Mouse (Mus musculus) limb, embryonic 11.5 days (tissue): ENCODE measurements around the gene Syngap1. TPM values are rescaled to one million over a fixed set of nuclear protein-coding genes. Genes with fewer than 3 reads are reported as not detected.

Source experiments
- ATAC-seq: fragments of 200-750 bp; cut with Nextera tagmentation; 2 replicates; pipeline ENCODE4 v1.8.0; 2017; ENCODE audit warnings: low read depth; ENCODE audit not compliant: insufficient number of reproducible peaks, low FRiP score, low TSS enrichment
- DNase-seq: peaks from one replicate; pipeline ENCODE4 v3.0.0-alpha.2; 2015; ENCODE audit warnings: low spot score
- H3K27ac ChIP-seq: fragments of 300-500 bp; sonication (generic); replicated peaks from 2 replicates; pipeline ENCODE4 v1.5.1; 2014; ENCODE audit warnings: low read depth, mild to moderate bottlenecking, low read length
- H3K27me3 ChIP-seq: fragments of 300-500 bp; sonication (generic); 2 replicates; pipeline ENCODE4 v1.6.1; 2014; ENCODE audit warnings: mild to moderate bottlenecking, low read length, mixed read lengths; ENCODE audit not compliant: control insufficient read depth, insufficient read depth
- H3K36me3 ChIP-seq: fragments of 300-500 bp; sonication (generic); 2 replicates; pipeline ENCODE4 v1.6.1; 2014; ENCODE audit warnings: mild to moderate bottlenecking, low read length, moderate library complexity, mixed read lengths; ENCODE audit not compliant: control insufficient read depth, insufficient read depth
- H3K4me1 ChIP-seq: fragments of 300-500 bp; sonication (generic); 2 replicates; pipeline ENCODE4 v1.6.1; 2014; ENCODE audit warnings: low read length, mixed read lengths; ENCODE audit not compliant: control insufficient read depth, insufficient read depth
- H3K4me2 ChIP-seq: fragments of 300-500 bp; sonication (generic); 2 replicates; pipeline ENCODE4 v1.6.1; 2014; ENCODE audit warnings: low read depth, mild to moderate bottlenecking, moderate library complexity; ENCODE audit not compliant: severe bottlenecking
- H3K4me3 ChIP-seq: fragments of 300-500 bp; sonication (generic); 2 replicates; pipeline ENCODE4 v1.5.1; 2014; ENCODE audit warnings: low read depth, low read length
- H3K9ac ChIP-seq: fragments of 300-500 bp; sonication (generic); 2 replicates; pipeline ENCODE4 v1.6.1; 2014; ENCODE audit warnings: mild to moderate bottlenecking, low read length
- H3K9me3 ChIP-seq: fragments of 300-500 bp; sonication (generic); 2 replicates; pipeline ENCODE4 v1.6.1; 2016; ENCODE audit warnings: low read length; ENCODE audit not compliant: control insufficient read depth
- WGBS: fragments of 180-500 bp; shearing (Covaris S2); extraction: QIAGEN DNeasy Blood & Tissue Kit; methylation state at CpG from one replicate; pipeline ENCODE4 v1.1.7; 2014; 5-methylcytosine and 5-hydroxymethylcytosine counted together
- polyA plus RNA-seq: library from polyadenylated mRNA; unstranded; fragments of >200 nt; fragmentation: Nextera tagmentation; extraction: Ambion mirVana; gene quantifications from 2 replicates; pipeline ENCODE4 v1.2.1, GENCODE M21; 2014

The Syngap1 gene
- polyA plus RNA-seq, 1 experiment from 2014 or later = 3.5 TPM

DNA sequence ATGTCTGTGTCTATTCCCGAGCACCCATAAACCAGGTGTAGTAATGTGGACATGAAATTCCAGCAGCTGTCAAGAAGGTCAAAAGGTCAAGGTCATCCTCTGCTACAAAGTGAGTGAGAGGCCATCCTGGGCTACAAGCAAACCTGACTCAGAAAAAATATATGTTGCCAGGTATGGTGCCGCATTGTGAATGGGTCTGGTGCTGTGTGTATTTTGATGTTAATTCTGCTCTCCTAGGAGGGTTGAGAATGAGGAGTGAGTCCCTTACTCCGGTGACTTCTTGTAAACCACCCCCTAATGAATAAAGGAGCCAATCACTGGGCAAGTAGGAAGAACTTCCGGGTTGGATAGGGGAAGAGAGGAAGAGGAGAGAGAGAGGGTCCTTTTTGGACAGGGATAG, 56.6 kb downstream of the Syngap1 start:
- DNase-seq = no peak
- Histone ChIP-seq H3K4me3 (no peak overlapping the region), H3K27me3 (no peaks in the 10 kb centered on the region), H3K9me3 (no peaks in the 10 kb centered on the region), H3K9ac (no peak overlapping the region), H3K4me1 (no peaks in the 10 kb centered on the region), H3K4me2 (no peak overlapping the region), H3K27ac (no peak overlapping the region), H3K36me3 (no peaks in the 10 kb centered on the region)
- WGBS = 80% methylated on average over 4 of the region's 4 CpGs
- ATAC-seq = no peak

DNA sequence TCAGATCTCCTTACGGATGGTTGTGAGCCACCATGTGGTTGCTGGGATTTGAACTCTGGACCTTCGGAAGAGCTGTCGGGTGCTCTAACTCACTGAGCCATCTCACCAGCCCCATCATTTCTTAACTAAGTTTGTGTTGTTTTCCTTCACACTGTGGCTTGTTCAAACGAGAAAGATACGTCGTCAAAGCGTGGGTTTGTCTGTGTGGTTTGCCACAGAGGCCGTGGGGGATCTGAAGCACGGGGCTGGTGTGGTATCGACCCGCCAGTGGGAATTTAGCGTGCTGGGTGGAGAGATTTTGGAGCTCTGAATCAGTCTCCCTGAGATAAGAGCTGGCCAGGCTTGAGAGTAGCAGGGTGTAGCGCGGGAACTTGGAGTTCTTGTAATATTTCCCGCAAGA, 57.2 kb downstream of the Syngap1 start:
- H3K4me1 ChIP-seq = no peaks in the 10 kb centered on the region
- ATAC-seq = no peak

DNA sequence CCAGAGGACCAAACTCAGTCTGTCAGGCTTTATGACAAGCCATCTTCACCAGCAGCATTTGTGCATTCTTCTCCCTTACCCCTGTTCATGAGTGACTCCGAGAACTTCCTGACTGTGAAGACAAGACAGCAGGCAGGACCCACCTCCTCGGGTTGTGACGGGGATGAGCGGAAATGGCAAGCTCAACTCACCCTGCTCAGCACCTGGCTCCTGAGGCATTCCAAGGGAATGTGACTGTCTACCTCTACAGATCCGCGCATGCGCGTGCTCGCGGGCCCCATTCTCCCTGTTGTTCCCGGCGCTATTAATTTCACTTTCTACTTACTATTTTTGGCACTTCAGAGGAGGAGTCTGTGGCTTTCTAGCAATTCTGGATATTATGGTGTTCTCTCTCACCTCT, 58.9 kb downstream of the Syngap1 start:
- Histone ChIP-seq H3K4me2 (no peak overlapping the region), H3K27ac (no peak overlapping the region), H3K9ac (no peak overlapping the region), H3K9me3 (no peaks in the 10 kb centered on the region), H3K4me1 (no peaks in the 10 kb centered on the region), H3K4me3 (no peak overlapping the region), H3K36me3 (no peaks in the 10 kb centered on the region), H3K27me3 (peaks cover 3% of the 10 kb centered on the region; the same call in 1 of the 2 replicates)
- DNase-seq = no peak
- 74% methylated on average over 12 of the region's 12 CpGs for WGBS
- no peak for ATAC-seq

More for the DNA sequence above, 57.2 kb downstream of the Syngap1 start:
- no peaks in the 10 kb centered on the region for H3K36me3 ChIP-seq
- DNase-seq = no peak
- no peak overlapping the region for H3K9ac ChIP-seq
- 93% methylated on average over 15 of the region's 15 CpGs for WGBS
- no peaks in the 10 kb centered on the region for H3K27me3 ChIP-seq
- no peak overlapping the region for H3K27ac ChIP-seq
- H3K4me2 ChIP-seq = no peak overlapping the region
- H3K9me3 ChIP-seq = no peaks in the 10 kb centered on the region
- H3K4me3 ChIP-seq = no peak overlapping the region

DNA sequence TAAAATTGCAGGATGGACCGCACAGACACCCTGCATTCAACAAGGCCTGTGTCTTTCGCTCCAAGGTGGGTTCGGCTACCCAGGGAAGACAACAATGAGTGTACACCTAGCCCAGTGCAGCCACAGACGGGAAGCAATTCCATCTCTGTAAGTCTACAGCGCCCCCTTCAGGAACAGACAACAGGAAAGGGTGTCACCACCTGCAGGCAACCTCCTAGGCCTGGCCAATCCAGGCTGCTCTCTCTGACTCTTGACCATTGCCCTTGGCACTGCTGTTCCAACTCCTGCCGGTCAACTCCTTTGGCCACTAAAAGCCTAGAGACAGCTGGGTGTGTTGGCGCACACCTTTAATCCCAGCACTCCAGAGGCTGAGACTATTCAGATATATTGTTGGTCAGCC, 60.1 kb downstream of the Syngap1 start:
- H3K4me3 ChIP-seq = no peak overlapping the region
- H3K27ac ChIP-seq = no peak overlapping the region
- no peaks in the 10 kb centered on the region for H3K9me3 ChIP-seq
- peaks cover 3% of the 10 kb centered on the region; the same call in 1 of the 2 replicates for H3K27me3 ChIP-seq
- H3K36me3 ChIP-seq = no peaks in the 10 kb centered on the region
- 79% methylated on average over 7 of the region's 7 CpGs for whole genome bisulfite sequencing
- ATAC-seq (no peak), DNase-seq (no peak)
- no peak overlapping the region for H3K4me2 ChIP-seq
- H3K4me1 ChIP-seq = no peaks in the 10 kb centered on the region
- no peak overlapping the region for H3K9ac ChIP-seq

GRCm38 (mm10) chr17:27001889-27002288, 60.8 kb downstream of the Syngap1 start:
- no peak overlapping the region for H3K4me2 ChIP-seq
- no peaks in the 10 kb centered on the region for H3K9me3 ChIP-seq
- H3K27ac ChIP-seq = no peak overlapping the region
- no peak overlapping the region for H3K9ac ChIP-seq
- H3K4me1 ChIP-seq = no peaks in the 10 kb centered on the region
- DNase-seq = peak; percentile 44
- H3K27me3 ChIP-seq = peaks cover 3% of the 10 kb centered on the region; the same call in 1 of the 2 replicates
- no peak overlapping the region for H3K4me3 ChIP-seq
- WGBS = 51% methylated on average over 6 of the region's 6 CpGs
- no peaks in the 10 kb centered on the region for H3K36me3 ChIP-seq
- no peak for ATAC-seq

GRCm38 (mm10) chr17:27004431-27004830, 63.4 kb downstream of the Syngap1 start:
- DNase-seq = peak; percentile 82
- Histone ChIP-seq H3K4me2 (no peak overlapping the region), H3K27ac (no peak overlapping the region), H3K36me3 (no peaks in the 10 kb centered on the region), H3K9ac (no peak overlapping the region), H3K27me3 (peaks cover 3% of the 10 kb centered on the region; the same call in 1 of the 2 replicates), H3K4me3 (no peak overlapping the region), H3K9me3 (no peaks in the 10 kb centered on the region), H3K4me1 (no peaks in the 10 kb centered on the region)
- no peak for ATAC-seq
- WGBS = 31% methylated on average over 9 of the region's 9 CpGs

- 26% methylated on average over 19 of the region's 19 CpGs for WGBS
- no peaks in the 10 kb centered on the region for H3K36me3 ChIP-seq
- DNase-seq = no peak
These were observed 63.9 kb downstream of the Syngap1 start for GRCm38 (mm10) chr17:27004903-27005485.

DNA sequence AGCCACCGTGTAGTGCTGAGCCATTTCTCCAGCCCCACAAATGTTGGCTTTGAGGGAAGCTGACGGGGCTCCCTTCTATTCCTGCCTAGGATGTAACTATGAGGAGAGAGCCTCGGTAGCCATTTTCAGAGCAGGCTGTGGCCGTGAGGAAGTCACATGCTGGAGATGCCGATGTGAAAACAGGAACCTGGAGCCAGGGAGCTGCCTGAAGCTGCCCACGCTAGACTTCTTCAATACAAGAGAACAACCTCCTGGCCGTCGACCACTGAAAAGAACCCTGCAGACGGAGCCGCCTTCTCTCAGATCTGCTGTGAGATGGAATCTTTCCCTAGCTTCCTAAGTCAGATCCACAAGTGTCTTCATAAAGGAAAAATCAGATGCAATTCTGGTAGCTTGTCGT, 64.6 kb downstream of the Syngap1 start:
- DNase-seq (no peak), ATAC-seq (no peak)
- Histone ChIP-seq H3K9ac (no peak overlapping the region), H3K4me3 (no peak overlapping the region), H3K27ac (no peak overlapping the region), H3K4me1 (no peaks in the 10 kb centered on the region), H3K27me3 (peaks cover 3% of the 10 kb centered on the region; the same call in 1 of the 2 replicates), H3K9me3 (no peaks in the 10 kb centered on the region), H3K36me3 (no peaks in the 10 kb centered on the region), H3K4me2 (no peak overlapping the region)
- WGBS = 60% methylated on average over 11 of the region's 11 CpGs

More at GRCm38 (mm10) chr17:27004903-27005485, 63.9 kb downstream of the Syngap1 start:
- Histone ChIP-seq H3K4me3 (no peak overlapping the region), H3K27ac (no peak overlapping the region), H3K4me2 (no peak overlapping the region; the same call in 1 of the 2 replicates), H3K4me1 (no peaks in the 10 kb centered on the region), H3K9ac (no peak overlapping the region), H3K27me3 (peaks cover 3% of the 10 kb centered on the region; the same call in 1 of the 2 replicates), H3K9me3 (no peaks in the 10 kb centered on the region)
- ATAC-seq = no peak

DNA sequence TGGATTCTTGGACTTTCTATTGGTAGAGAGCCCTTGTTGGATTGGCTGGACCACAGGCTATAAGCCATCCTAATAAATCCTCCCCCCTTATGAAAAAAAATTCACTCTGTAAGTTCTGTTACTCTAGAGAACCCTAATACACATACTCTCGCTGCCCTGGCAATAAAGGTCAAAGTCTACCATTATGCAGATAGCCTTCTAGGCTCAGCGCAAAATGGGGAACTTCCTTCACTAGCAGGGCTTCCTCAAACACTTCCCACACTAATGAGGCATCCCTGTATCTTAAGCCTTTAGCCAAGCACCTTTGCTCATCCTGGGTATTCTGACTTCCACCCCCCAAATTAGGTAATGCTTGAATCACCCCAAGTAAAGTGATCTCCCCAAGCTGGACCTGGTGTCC, 67.2 kb downstream of the Syngap1 start:
- 87% methylated on average over 2 of the region's 2 CpGs for WGBS
- Histone ChIP-seq H3K4me1 (peaks cover 4% of the 10 kb centered on the region; the same call in 1 of the 2 replicates), H3K27ac (no peak overlapping the region), H3K9me3 (no peaks in the 10 kb centered on the region), H3K4me3 (no peak overlapping the region), H3K9ac (no peak overlapping the region), H3K4me2 (no peak overlapping the region), H3K27me3 (peaks cover 3% of the 10 kb centered on the region; the same call in 1 of the 2 replicates), H3K36me3 (no peaks in the 10 kb centered on the region)
- no peak for DNase-seq
- ATAC-seq = no peak
